Mouse (Mus musculus) c-Kit-positive CD71-positive TER-119-negative erythroid progenitor cells, embryonic 14.5 days (primary cell): ENCODE measurements around the gene Nrp1.

Experiments used
- DNase-seq: peaks from one replicate; pipeline ENCODE4 v3.0.0-alpha.2; 2013; ENCODE audit warnings: low read depth

Gene Nrp1

DNA sequence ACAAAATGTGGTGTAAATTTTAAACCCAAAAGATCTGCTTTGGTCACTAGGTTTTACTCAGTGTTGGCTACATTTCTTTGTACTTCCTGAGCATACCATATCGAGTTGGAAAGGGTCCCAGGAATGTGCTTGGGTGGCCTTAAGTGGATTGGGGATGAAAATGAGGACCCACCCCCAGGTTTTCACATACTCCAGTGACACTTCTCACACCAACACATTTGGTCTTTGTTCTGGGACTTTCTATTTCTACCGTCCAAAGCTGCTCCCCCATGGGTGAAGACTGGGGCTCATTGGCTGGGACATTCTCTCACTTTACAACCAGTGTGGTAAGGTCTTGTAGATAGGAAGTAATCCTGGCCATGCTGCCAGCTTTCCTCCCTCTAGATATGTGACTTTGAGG is 111.7 kb downstream of the Nrp1 start:
- DNase-seq, result no peak

DNA sequence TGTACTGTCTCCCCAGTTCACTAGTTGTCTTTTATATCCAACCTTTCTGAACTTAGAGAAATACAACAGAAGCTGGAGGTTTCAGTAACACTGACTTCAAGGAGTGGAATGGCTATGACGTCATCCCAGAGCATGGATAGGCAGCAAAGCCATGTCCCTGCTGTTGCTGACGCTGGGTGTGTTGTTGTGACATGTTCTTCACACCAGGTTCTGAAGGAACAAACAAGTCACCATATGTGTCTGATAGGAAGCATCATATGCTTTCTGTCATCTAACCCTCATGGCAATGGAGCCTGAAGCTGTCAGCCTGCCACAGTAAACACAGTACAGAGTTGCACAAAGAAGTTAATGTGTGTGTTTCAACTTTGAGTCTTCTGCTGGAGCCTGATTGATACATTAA is 112.8 kb downstream of the Nrp1 start:
- no peak for DNase-seq

DNA sequence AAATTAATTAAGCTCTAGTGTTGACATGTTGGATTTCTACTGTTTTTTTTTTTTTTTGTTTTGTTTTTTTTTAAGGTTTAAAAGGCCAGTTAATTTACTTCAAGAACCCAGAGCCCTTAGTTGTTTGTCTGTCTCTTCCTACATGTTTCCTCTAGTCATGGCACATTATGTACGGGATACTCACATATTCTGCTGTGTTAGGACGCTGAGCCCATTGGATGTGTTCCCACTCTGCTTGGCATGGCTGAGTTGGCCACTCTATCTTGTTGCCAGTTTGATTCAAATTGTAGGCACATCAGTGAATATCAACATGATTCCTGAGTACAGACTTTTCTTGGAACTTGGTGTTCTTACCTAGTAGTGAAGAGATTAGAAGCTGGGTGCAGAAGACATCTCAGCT is 114.5 kb downstream of the Nrp1 start:
- DNase-seq, result no peak

DNA sequence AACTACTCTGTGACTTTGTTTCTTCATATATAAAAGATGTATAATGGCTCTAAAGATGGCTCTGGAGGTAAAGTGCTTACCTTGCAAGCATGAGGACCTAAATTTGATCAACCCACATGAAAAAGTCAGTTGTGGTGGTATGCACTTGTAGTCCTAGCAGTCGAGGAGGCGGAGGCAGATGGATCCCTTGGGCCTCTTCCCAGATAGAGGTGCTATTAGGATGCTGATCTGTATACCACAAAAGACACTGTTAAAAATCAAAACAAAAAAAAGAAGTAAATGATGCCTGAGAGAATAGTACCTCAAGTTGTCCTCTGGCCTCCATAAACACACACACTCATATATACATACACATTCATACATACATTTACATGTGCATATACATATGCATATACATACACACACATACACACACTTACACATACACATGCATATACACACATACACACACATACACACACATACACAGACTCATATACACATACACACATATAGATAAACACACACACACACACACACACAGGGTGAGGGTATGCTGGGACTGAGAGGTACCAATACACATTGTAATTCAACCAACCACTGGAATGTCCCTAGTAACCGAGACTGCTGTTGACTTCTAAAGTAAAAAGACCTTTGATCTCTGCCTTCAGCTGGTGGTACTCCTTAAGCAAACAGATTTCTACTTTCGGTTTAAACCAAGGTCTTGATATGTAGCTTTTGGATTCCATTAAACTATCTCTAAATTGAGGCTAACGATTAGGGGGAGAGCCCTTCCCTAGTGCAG is 115.2 kb downstream of the Nrp1 start:
- DNase-seq, result no peak

DNA sequence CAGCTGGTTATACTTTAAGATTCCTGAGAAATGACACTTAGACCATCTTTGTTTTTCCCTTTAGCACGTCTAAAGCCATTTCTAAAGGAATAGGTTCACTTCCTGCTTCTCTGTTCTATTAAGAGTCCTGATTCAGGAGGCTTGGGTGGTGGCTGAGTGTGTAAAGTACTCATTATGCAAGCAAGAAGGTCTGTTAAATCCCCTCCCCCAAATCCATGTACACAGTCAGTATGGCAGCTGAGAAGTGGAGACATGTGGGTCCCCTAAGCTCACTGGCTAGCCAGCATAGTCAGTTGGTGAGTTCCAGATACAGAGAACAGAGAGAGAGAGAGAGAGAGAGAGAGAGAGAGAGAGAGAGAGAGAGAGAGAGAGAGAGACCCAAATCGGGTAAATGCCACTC is 116.2 kb downstream of the Nrp1 start:
- no peak for DNase-seq

DNA sequence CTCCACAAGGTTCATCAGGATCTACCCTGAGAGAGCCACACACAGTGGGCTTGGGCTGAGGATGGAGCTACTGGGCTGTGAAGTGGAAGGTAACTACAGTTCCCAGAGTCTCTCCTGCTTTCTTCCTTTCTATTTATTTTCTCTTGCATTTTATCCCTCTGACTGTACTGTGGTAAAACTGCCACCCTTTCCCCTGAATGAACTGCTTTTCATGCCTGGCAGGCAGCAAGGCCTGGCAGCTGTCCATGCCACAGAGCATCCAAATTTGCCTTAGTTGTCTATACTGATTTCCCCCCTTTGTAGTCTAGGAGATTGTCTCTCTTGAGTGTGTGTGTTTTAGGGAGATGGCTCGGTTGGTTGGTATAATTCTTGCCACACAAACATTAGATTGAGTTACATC is 117.8 kb downstream of the Nrp1 start:
- DNase-seq, result no peak

DNA sequence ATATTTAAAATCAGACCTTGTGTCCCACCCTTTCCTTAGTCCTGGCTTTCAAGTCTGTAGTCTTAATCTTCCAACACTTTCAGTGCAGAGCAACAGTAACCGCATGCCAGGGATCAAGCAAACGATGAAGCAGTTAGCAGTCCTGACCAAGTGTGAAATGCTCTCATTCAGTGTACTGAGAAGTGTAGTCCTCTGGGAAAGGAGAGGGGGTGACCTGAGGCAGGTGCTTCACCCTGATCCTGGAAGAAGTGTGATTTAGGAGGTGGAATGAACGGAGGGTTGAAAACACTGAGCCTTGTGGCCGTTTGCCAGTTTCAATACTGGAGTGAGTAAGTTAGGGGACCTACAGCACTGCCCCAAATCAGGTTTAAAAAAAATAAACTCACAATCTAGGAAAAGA is 119.6 kb downstream of the Nrp1 start:
- DNase-seq, result no peak

DNA sequence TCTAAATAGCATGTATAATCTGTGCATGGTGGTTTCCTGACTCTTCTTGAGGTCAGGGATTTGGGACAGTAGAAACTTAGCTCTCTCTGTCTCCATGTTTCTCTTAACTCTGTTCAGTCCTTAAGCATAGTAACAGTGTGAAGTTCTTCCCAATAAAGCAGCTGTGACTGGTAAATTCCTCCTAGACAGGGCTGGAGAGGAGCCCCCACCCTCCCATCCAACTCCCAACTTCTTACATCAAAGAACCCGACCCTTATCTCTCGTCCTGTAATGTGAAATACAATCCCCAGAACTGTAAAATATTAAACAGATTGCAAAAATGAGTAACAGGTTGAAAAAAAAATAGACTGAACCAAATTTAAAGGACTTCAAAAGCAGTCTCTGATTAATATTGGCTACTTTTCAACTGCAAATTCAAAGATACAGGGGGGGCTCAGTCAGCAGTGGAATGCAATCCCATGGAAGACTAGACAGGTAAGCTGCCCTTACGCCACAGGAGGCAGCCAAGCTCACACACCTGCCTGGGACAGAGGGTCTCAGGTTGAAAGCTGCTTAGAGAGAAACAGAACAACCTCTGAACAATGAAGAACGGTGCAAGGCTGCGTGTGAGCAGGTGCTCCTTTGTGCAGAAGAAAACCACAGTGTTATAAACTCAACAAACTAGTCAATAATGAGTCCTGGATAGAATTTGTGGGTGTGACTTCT is 121.1 kb downstream of the Nrp1 start:
- no peak for DNase-seq

DNA sequence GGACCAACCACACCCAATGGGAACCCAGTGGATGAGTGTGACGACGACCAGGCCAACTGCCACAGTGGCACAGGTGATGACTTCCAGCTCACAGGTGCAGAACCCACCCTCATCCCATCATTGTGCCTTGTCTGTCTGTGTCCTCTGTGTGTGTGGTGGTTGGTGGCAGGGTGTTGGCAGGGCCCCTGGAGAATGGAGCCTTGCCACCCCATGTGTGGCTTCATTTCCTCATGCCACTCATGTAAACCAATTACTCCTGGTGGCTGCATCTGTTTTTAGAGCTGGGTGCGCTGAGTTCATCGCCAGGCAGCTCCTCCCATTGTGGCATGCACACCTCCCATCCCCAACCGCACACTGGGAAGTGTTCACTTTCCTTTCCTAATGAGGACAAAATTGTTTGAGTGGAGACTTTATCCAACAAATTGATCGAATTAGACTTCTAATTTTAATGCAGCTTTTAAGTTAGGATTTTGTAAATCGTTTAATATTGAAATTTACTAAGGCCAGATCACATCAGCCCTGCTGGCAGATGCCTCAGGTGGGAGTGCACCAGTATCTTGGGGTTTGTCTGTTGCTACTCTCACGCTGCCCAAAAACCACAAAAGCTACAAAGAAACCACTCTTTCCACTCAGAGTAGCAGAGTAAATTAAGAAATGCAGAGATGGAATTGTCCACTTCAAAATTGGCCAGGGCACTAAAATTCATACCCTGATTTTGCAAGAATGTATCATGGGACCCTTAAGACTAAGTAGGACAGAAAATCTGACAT is 122.7 kb downstream of the Nrp1 start:
- no peak for DNase-seq

DNA sequence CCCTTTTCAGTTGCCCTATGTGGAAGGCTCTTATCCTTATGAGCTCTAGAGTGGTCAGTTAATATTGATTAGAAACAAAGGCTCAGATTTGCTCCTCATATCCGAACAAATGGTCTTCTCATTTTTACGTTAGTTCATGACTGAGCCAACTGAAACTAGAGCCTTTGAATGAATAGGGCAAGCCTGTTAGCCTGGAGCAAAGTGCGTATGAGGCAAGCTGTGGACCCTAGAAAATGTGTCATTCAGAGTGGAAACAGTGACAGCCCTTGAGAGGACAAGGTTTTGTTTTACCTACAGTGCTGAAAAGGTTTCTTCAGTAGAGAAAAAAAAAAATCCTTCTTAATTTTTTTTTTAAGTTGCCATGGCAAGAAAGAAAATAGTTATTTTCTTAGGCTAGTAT is 124.9 kb downstream of the Nrp1 start:
- no peak for DNase-seq

DNA sequence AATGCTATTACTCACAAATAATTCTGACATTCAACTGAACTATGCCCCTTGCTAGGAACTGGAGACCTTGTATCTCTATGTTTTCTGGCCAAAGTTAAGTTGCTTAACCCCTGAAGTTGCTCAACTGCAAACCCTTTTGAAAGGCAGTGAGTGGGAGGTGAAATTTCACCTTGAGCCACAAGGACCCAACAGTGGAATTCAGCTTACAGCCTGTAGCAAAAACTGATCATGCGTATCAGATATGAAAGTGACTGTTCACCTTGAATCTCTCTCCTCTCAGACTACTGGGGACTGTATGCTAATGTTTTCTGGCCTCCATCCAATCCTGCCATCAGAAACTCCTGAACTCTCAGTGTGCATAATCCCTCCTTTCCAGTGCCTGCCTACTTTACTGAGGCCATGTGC is 126.3 kb downstream of the Nrp1 start:
- DNase-seq, result no peak

DNA sequence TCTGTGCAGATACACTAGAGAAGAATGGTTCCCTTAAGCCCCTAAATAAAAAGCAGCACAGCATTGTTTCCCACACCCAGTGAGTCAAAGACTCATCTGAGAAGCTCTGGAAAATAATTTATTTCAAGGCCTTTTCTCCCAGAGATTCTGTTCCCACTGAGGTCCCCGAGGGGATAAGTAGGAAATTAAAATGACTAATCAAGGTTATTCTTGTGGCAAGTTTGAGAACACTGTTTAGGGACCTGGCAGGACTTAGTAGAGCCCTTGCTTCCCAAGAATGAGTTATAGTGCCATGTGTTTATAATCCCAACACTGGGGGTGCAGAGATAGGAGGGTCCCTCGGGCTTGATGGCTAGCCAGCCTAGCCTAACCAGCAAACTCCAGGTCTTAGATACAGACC is 127.6 kb downstream of the Nrp1 start:
- DNase-seq, result no peak

DNA sequence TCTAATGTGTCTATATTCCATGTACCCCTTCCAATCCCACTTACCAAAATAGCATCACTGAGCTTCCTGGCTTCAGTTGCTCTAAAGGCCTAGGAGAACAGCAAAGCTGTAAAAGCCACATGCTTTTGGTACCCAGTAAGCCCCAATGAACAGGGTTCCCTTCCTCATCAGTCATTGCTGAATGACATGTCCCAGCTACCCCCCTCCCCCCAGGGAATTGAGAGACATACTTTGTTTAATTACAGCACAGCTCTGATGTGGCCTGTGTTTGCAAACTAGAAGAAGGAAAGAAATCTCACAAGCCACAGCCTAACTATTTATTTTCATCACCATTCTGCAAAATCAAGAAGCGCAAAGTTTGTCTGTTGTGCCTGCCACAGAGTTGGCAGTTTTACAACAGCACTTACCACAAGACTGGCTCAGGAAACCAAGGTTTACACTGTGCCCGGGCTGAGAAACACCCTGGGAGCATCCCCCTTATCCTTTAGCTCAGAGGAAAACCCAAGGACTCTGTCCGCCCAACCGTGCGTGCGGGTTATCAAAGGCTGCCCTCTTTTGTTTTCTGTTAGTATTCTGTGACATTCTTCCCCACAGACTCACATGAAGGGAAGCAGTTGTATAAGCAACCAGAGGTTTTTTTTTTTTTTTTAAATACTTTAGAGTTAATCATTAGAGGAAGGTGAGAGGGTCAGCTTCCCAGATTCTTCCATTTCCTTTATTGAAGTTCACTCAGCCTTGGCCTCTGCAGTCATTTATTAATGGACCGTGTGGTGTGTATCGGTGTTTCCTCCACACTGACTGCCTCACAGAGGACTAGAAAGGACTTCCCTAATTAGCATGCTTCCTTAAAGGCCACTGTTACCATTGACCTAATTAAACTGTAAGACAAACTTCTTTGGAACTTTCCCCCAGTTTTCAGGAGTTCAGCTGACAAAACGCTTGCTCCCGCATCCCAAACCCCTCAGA is 129.8 kb downstream of the Nrp1 start:
- no peak for DNase-seq

DNA sequence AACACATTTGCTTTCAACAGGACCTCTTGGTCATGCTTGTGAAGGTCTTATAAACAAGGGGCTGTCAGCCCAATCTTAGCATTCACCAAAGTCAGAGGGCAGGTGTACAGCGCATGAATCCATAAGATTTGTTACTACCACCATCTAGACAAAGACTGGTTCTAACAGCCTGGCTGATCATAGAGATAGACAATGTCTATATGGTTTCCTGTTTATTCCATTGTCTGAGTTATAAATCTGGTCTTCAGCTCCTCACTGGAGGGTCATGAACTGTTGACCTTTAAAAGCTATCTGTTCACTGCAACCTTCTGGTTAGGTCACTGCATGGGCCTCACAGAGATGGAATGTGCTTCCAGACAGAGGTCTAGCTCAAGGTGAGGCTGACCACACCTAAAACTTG is 130.9 kb downstream of the Nrp1 start:
- no peak for DNase-seq

DNA sequence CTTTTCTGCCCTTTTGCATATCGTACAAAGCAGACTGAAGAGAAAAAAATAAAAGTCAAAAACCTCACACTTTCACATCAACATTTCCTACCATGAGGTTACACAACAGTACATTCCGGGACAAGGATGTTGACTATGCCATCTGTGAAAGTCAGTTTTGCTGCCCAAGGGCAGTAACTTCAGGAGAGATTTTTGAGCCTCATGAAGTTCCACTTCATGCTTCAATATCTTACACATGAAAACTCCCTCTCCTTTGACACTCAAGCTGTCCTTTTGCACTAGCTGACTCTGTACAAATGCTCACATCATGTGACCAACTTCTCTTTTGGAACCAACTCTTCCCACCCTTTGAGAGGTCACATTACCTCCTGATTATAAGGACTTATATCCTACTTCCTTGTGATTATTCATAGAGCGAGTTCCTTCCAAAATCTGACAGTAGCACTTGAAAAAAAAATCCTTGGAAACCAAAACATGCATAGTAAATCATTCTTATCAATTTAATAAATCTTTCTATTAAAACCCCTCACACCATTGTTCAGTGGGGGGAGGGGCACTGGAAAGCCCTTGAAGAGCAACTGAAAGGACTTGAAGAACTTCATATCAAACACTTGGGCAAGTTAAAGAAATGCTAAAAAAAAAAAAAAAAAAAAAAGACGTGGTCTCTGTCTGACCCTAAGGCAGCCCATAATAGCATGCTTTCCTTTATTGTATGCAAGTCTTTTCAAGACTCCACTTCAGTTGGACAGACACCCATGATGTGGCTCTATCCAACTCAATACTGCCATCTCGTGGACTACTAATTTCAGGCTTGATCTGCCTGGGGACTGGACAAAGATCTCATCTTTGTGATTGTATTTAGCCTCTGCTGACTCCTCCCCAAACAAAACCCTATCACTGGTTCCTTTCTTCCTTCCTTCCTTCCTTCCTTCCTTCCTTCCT is 133.0 kb downstream of the Nrp1 start:
- peak; percentile 24 for DNase-seq

DNA sequence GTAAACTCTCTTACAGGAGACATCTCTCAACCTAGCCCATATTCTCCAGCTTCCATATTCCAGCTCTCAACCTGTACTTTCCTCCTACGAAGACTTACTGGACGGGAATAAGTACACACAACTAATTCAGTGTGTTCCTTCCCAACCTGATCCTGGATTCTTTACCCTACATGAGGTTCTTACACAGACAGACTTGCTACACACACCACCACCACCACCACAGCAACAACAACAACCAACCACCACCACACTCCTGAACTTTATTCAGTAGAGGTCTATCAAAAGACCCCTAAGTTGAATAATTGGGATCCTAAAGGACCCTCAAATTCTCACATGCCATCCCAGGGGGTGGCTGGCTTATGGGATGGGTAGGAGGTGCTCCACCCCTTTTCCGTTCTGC is 135.4 kb downstream of the Nrp1 start:
- DNase-seq, result no peak

DNA sequence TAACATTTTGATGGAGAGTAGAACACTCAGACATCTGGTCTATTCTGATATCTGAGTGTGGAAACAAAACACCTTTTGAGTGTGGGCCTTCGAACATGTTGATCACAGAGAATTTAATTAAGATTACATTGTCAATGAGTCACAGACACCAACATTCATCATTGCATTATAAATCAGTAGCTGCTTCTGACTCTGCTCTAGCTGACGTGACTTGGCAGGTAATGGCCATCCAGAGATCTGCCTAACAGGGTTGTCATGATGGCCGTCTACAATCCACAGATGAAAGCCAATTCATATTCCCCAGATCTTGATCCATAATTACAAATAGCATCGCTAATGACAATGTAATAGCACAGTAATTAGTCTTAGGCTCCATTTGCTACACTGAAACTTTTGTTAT is 140.4 kb downstream of the Nrp1 start:
- no peak for DNase-seq

DNA sequence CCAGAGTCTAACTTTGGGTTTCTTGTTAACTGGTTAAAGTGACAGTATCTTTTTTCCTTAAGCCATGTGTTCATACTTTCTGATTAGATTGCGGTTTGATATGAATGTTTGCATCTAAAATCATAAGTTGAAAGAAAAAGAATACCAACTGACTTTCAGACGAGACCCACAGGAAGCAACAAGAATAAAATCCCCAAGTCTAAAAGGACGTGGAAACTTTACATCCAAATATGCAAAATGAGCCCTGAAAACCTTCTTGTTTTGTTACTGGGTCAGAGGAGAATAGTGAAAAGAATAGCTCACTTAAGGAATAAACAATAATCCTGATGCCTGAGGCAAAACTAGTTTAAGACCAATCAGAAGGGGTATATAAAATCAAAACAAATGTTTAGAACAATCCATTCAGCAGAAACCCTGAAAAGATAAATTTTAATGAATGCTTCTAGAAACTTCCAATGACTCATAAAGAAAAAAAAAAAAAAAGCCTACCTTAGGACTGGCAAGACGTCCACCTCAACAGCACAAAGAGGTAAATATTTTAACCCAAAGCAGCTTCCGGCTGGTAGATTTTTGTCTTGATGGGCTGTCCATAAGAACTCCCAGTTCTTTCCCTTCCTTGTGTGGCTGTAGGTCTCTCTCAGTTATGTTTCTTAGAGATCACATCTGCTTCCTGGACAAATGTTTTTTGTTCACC is 145.9 kb downstream of the Nrp1 start:
- no peak for DNase-seq

DNA sequence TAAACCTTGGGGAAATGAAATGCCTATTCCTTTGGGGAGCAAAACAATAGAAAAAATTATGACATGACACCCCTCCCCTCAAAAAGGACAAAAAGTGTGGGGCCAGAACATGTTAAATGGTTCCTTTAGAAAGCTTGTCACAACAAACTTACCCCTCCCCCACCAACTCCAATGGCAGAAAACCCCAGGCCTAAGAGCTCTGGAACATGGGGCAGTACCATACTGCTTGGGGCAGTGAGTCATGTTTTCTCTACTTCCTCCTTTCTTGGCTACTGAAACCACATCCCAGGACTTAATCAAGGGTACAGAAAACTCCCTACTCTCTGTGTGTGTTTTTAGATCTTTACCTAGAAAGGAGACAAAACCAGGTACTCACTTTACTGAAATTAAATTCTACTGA is 147.5 kb downstream of the Nrp1 start:
- no peak for DNase-seq

DNA sequence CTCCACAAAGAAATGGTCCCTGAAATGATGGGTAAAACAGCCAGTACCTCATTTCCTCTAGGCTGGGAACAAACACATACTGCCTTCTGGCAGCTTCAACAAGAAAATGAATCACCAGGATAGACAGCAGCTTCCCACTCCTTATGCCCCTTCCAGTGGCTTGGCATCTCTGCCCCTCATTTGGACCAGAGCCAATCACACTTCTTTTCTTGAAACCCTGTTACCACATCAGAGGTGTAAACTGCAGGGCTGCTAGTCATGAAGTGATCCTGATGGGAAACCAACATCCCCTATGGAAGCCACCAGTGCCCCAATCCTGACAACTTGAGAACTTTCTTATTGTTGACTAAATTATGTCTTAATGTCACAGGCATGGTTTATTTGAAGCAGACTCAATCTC is 150.3 kb downstream of the Nrp1 start:
- no peak for DNase-seq
